Mouse (Mus musculus): ENCODE measurements around the gene Rab4a.

Gene Rab4a

GRCm38 (mm10) chr8:123854733-123855475 is 49.1 kb downstream of the Rab4a start:
- no peak for DNase-seq

GRCm38 (mm10) chr8:123857361-123857760 is 51.6 kb downstream of the Rab4a start:
- no peak for DNase-seq

- DNase-seq: no peak
Measured at GRCm38 (mm10) chr8:123858574-123858940, 52.8 kb downstream of the Rab4a start.

GRCm38 (mm10) chr8:123858941-123859647 is 53.3 kb downstream of the Rab4a start:
- peak; percentile 96 for DNase-seq

GRCm38 (mm10) chr8:123859648-123860259 is 54.0 kb downstream of the Rab4a start, which contains the start of gene Ccsap:
TSS of gene Ccsap (minus strand) at chr8:123860209.
- no peak for DNase-seq

- DNase-seq: no peak
Measured at GRCm38 (mm10) chr8:123860386-123860785, 54.6 kb downstream of the Rab4a start.

- DNase-seq: no peak
Measured at GRCm38 (mm10) chr8:123865786-123866185, 60.0 kb downstream of the Rab4a start.

- no peak for DNase-seq
Measured at GRCm38 (mm10) chr8:123866971-123867370, 61.2 kb downstream of the Rab4a start.

GRCm38 (mm10) chr8:123872048-123872447 is 66.3 kb downstream of the Rab4a start:
- no peak for DNase-seq

- no peak for DNase-seq
Measured at GRCm38 (mm10) chr8:123873364-123873763, 67.6 kb downstream of the Rab4a start.

GRCm38 (mm10) chr8:123874324-123874723 is 68.5 kb downstream of the Rab4a start:
- DNase-seq: no peak

- no peak for DNase-seq
Measured at GRCm38 (mm10) chr8:123877865-123878264, 72.1 kb downstream of the Rab4a start.

GRCm38 (mm10) chr8:123880271-123880670 is 74.5 kb downstream of the Rab4a start:
- no peak for DNase-seq

- no peak for DNase-seq
Measured at GRCm38 (mm10) chr8:123880821-123881350, 75.1 kb downstream of the Rab4a start.

- no peak for DNase-seq
Measured at GRCm38 (mm10) chr8:123882412-123882811, 76.6 kb downstream of the Rab4a start.

GRCm38 (mm10) chr8:123883094-123883493 is 77.3 kb downstream of the Rab4a start:
- no peak for DNase-seq

Data from cerebellum, adult 11-12 months (tissue).